Mouse (Mus musculus) lung, postnatal 10 days (tissue): ENCODE measurements around the gene Mkrn1.
"Not testable (repeated sequence)": the region's sequence is repeated elsewhere in the genome, so short reads cannot be mapped to it uniquely, and the experiment has no call there.

ENCODE experiments used
- DNase-seq: peaks from one replicate; pipeline ENCODE4 v3.0.0; 2021

Gene Mkrn1

GRCm38 (mm10) chr6:39429007-39429788, 8.9 kb upstream of the Mkrn1 start:
- no peak for DNase-seq

DNA sequence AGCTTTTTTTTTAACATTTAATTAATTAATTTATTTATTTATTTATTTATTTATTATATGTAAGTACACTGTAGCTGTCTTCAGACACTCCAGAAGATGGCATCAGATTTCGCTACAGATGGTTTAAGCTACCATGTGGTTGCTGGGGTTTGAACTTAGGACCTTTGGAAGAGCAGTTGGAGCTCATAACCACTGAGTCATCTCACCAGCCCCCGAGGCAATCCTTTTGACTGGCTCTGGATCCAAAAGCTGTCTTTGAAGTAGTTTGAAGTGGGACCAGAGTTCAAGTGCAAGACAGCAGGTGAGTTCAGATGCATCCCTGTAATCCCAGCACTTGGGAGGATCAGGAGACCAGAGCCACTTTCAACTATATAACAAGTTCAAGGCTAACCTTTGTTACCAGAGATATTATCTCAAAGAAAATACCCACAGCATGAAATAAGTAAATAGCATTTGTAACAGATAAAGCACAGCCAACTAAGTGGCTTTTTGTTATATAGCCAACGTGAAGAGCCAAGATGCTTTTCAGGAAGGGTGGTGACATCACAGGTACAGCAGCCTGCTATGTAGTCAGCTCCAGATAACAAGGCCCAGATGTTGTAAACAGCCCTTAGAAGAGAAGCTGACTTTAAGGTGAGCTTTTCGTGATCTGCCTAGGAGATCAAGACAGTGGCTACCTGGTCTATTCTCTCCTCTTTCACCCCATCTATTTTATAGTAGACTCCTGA, 7.2 kb upstream of the Mkrn1 start:
- DNase-seq: no peak

GRCm38 (mm10) chr6:39426725-39427124, 6.5 kb upstream of the Mkrn1 start:
- no peak for DNase-seq

- no peak for DNase-seq
Observed at GRCm38 (mm10) chr6:39425181-39425580, 4.9 kb upstream of the Mkrn1 start.

- no peak for DNase-seq
Observed at GRCm38 (mm10) chr6:39423686-39424085, 3.4 kb upstream of the Mkrn1 start.

DNA sequence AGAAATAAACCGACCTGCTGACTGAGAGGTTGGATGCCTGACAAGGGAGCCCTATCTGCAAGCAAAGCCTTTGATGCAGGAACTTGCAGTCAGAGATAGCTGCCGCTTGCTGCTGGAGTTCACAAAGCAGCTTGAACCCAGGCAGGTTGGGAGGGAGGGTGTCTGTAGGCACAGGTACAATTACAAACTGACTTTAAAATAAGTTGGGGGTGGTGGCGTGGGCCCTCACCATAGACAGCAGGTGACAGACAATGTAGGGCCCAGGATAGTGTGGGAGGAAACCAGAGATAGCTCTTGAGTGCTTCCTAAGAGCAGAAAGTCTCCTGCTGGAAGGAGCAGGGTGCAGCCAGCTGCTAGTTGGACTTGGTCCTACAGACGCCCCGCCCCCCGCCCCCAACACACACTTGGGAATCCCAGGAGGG, 2.9 kb upstream of the Mkrn1 start:
- no peak for DNase-seq

DNA sequence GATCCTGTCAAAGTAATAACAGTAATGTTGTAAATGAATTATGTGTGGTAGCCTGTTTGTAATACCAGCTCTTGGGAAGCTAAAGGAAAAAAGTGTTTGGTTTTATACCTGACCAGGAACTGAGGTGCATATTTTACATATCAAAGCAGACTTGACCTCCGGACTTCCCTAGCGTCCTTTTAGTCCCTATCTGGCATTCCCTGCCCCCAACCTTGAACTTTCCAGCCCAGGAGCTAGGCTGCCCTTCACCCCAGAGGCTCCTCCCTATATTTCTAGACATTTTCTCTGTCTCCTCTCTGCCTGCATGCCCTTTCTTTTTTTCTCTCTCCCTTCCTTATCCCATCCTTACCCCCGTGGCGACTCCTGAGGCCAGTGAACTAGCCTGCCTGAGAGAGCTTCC, 605 bp upstream of the Mkrn1 start:
- no peak for DNase-seq

GRCm38 (mm10) chr6:39419386-39419850, 844 bp downstream of the Mkrn1 start:
- DNase-seq: no peak

GRCm38 (mm10) chr6:39416654-39417053, 3.6 kb downstream of the Mkrn1 start:
- DNase-seq: not testable (repeated sequence)

GRCm38 (mm10) chr6:39415762-39416161, 4.5 kb downstream of the Mkrn1 start:
- DNase-seq: peak; percentile 78

- no peak for DNase-seq
Observed at GRCm38 (mm10) chr6:39414106-39414505, 6.2 kb downstream of the Mkrn1 start.

- DNase-seq: no peak
Observed at GRCm38 (mm10) chr6:39406480-39406879, 13.8 kb downstream of the Mkrn1 start.

DNA sequence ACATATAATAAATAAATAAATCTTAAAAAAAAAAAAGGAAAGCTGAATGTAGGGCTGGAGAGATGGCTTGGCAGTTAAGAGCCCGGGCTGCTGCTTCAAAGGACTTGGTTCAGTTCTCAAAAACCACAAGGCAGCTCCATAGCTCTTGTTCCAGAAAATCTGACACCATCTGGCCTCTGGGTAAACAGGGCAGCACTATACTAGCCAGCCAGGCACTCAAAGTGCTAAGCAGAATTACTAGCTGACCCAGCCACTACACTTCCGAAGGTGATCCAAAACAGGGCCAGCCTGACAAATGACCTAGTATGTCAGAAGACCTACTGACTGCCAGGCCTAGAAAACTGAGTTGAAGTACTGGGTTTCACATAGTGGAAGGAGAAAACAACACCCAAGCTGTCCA, 17.1 kb downstream of the Mkrn1 start:
- DNase-seq: no peak

GRCm38 (mm10) chr6:39400343-39400742, 19.9 kb downstream of the Mkrn1 start:
- DNase-seq: peak; percentile 55

DNA sequence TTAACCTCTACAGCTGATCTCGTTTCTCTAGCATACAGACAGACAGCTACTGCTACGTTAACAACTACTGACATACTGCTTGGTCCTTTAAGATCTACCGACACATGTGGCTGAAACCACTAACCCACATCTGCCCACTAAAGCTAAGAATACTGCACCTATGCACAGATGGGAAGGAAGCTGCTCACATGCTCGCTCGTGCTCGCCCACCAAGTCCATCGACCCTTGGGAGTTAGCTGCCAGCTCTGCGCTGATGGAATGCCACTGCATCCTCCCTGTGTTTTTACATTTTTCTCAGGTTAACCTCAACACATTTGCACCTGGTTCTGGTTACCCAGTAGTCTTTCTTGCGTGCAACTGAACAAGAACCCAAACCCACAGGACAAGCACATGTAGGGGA, 21.9 kb downstream of the Mkrn1 start:
- no peak for DNase-seq

DNA sequence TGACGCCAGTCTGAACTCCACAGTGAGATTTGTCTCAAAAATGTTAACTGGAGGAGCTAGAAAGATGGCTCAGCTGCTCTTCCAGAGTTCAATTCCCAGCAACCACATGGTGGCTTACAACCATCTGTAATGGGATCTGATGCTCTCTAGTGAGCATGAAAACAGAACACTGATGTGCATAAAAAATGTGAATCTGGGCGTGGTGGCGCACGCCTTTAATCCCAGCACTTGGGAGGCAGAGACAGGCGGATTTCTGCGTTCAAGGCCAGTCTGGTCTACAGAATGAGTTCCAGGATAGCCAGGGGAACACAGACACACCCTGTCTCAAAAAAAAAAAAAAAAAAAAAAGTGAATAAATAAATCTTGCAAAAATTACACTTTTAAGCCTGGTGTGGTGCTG, 23.2 kb downstream of the Mkrn1 start:
- no peak for DNase-seq

GRCm38 (mm10) chr6:39395916-39396315, 24.3 kb downstream of the Mkrn1 start:
- DNase-seq: no peak

GRCm38 (mm10) chr6:39395471-39395870, 24.8 kb downstream of the Mkrn1 start:
- DNase-seq: no peak

- no peak for DNase-seq
Observed at GRCm38 (mm10) chr6:39389988-39390387, 30.3 kb downstream of the Mkrn1 start.

DNA sequence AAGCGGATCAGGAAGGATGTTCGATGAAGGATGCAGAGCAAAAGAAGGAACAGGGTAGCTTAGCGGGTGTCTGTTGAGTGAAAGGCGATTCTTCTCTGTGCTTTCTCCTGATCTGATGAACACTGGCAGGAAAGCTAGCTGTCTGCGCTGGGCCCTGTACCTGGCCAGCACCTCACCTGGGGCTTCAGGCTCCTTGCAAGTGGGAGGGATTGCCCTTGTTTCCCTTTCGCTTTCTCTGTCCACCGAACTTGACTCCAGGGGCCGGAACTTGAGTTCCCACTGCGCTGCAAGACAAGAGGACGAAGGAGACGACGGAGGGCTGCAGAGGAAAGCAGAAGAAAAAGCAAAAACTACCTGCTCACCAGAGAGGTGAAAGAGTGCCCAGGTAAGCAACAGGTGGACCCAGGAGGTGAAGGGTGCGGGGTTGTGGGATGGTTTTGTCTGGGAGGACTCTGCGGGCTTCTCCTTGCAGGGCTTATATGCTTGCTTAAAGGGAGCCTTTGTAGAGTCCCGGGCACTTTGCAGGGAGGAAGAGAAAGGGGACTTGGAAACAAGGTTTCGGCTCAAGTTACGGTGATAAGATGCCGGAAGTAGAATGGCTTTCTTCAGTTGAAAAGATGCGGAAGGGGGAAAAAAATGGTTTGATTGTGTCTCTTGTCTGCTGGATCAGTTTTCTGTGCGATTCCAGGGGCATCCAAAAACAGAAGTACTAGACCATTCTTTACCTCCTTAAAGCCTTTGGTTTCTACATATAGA, 39.0 kb downstream of the Mkrn1 start, which contains the start of gene Rab19:
Rab19 (plus strand) TSS at position 51 of the 756 bp plus-strand sequence.
- peak; percentile 58 for DNase-seq

DNA sequence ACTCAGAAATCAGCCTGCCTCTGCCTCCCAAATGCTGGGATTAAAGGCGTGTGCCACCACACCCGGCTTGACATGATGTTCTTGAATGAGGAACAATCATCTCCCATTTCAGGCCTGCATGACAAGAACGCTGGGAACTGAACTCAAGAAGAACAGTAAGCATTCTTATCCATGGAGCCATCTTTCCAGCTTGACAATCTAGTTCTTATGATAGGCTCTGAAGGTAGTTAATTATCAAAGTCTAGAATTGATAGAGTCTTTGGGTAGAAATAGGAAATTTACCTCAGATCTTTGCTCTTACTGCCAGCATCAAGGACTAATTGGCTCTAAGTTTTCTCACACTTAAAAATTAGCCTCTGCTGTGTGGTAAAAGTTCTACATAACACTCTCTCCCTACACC, 40.0 kb downstream of the Mkrn1 start:
- DNase-seq: no peak

DNA sequence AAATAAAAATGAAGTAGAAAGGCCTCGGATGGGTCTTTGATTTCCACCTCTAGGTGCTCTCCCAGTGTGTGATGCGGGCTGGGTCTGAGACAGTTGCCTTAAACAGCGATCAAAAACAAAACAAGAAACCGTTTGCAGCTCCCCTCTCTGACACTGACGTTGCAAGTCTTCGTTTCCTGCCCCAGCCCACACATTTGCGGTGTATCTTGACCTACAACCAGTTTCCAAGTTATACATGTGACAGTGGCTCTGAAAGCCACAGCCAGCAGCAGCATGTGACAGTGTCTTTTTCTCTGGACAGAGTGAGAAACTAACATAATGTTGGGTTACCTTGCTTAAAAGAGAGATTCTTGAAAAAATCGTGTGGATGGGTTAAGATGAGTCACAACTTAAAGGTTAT, 40.5 kb downstream of the Mkrn1 start:
- peak; percentile 13 for DNase-seq

DNA sequence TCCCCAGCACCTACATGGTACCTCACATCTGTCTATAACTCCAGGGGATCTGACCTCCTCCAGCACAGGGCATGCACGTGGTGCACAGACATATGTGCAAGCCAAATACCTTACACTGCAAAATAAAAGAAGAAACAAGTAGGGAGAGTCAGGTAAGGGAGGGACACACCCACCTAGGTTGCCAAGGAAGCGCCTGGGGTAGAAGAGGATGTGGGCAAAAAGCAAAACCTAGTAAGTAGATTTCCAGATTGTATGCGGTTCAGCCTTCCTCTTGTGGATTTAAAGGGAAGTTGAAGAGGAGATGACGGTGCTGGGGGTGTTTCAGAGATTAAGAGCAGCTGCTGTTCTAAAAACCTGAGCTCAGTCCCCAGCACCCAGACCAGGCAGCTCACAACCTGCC, 41.0 kb downstream of the Mkrn1 start:
- DNase-seq: peak; percentile 12
